Mouse (Mus musculus) ovary, postnatal 14 days (tissue): ENCODE data around the gene Slc9a1.

Experiments
- DNase-seq: peaks from one replicate; pipeline ENCODE4 v3.0.0; 2022; ENCODE audit warnings: low spot score

The Slc9a1 gene

GRCm38 (mm10) chr4:133369553-133370297 is at the start of gene Slc9a1:
Gene Slc9a1 (plus strand): TSS chr4:133369706.
- DNase-seq: peak; percentile 89

- DNase-seq: no peak
Measured at GRCm38 (mm10) chr4:133328129-133328528, 41.4 kb upstream of the Slc9a1 start.

- no peak for DNase-seq
Measured at GRCm38 (mm10) chr4:133330296-133330695, 39.2 kb upstream of the Slc9a1 start.

- DNase-seq: no peak
Measured at GRCm38 (mm10) chr4:133333306-133333705, 36.2 kb upstream of the Slc9a1 start.

GRCm38 (mm10) chr4:133337833-133338520 is 31.5 kb upstream of the Slc9a1 start:
- DNase-seq: no peak

- no peak for DNase-seq
Measured at GRCm38 (mm10) chr4:133338521-133339095, 30.9 kb upstream of the Slc9a1 start.

- peak; percentile 97 for DNase-seq
Measured at GRCm38 (mm10) chr4:133339148-133339749, 30.3 kb upstream of the Slc9a1 start.

- no peak for DNase-seq
Measured at GRCm38 (mm10) chr4:133340217-133340616, 29.3 kb upstream of the Slc9a1 start.

- no peak for DNase-seq
Measured at GRCm38 (mm10) chr4:133344112-133344511, 25.4 kb upstream of the Slc9a1 start.

GRCm38 (mm10) chr4:133345702-133346101 is 23.8 kb upstream of the Slc9a1 start:
- no peak for DNase-seq

GRCm38 (mm10) chr4:133346577-133346976 is 22.9 kb upstream of the Slc9a1 start:
- no peak for DNase-seq

GRCm38 (mm10) chr4:133347624-133348023 is 21.9 kb upstream of the Slc9a1 start:
- no peak for DNase-seq

- no peak for DNase-seq
Measured at GRCm38 (mm10) chr4:133348051-133348775, 21.3 kb upstream of the Slc9a1 start.

- DNase-seq: no peak
Measured at GRCm38 (mm10) chr4:133352797-133353196, 16.7 kb upstream of the Slc9a1 start.

- no peak for DNase-seq
Measured at GRCm38 (mm10) chr4:133353367-133354365, 15.8 kb upstream of the Slc9a1 start, which contains the start of gene Wdtc1. Gene Wdtc1 (minus strand): TSS chr4:133353481.

- no peak for DNase-seq
Measured at GRCm38 (mm10) chr4:133354641-133355040, 14.9 kb upstream of the Slc9a1 start.

- no peak for DNase-seq
Measured at GRCm38 (mm10) chr4:133370298-133371274, 1.1 kb downstream of the Slc9a1 start.

- DNase-seq: no peak
Measured at GRCm38 (mm10) chr4:133371621-133372277, 2.2 kb downstream of the Slc9a1 start.

- no peak for DNase-seq
Measured at GRCm38 (mm10) chr4:133372278-133372665, 2.8 kb downstream of the Slc9a1 start.
